Mouse (Mus musculus): ENCODE measurements around the gene Olfr62.
A peak's percentile ranks its signal among the peaks of the same experiment; 100 is the strongest.

Gene Olfr62

GRCm38 (mm10) chr4:118658652-118659051 lies at the start of gene Olfr62:
Gene Olfr62 (plus strand): TSS chr4:118658952.
- DNase-seq (ENCODE audit: low read depth) = no peak

- peak; percentile 90 for DNase-seq (ENCODE audit: low read depth)
Observed at GRCm38 (mm10) chr4:118609836-118610235, 48.9 kb upstream of the Olfr62 start.

- DNase-seq (ENCODE audit: low read depth) = peak; percentile 74
Observed at GRCm38 (mm10) chr4:118612619-118613018, 46.1 kb upstream of the Olfr62 start.

GRCm38 (mm10) chr4:118615412-118615811 lies 43.3 kb upstream of the Olfr62 start:
- peak; percentile 68 for DNase-seq (ENCODE audit: low read depth)

GRCm38 (mm10) chr4:118620279-118620966 lies 38.3 kb upstream of the Olfr62 start, which contains the start of the genes Cfap57 and Ebna1bp2:
Gene Cfap57 (minus strand): TSS chr4:118620777.
Gene Ebna1bp2 (plus strand): TSS chr4:118620799.
- peak; percentile 97 for DNase-seq (ENCODE audit: low read depth)

- no peak for DNase-seq (ENCODE audit: low read depth)
Observed at GRCm38 (mm10) chr4:118620967-118621320, 37.8 kb upstream of the Olfr62 start.

GRCm38 (mm10) chr4:118621781-118622180 lies 37.0 kb upstream of the Olfr62 start:
- DNase-seq (ENCODE audit: low read depth) = peak; percentile 14

GRCm38 (mm10) chr4:118630261-118630660 lies 28.5 kb upstream of the Olfr62 start:
- no peak for DNase-seq (ENCODE audit: low read depth)

GRCm38 (mm10) chr4:118642346-118643190 lies 16.2 kb upstream of the Olfr62 start:
- no peak for DNase-seq (ENCODE audit: low read depth)

- peak; percentile 64 for DNase-seq (ENCODE audit: low read depth)
Observed at GRCm38 (mm10) chr4:118645234-118645633, 13.5 kb upstream of the Olfr62 start.

- no peak for DNase-seq (ENCODE audit: low read depth)
Observed at GRCm38 (mm10) chr4:118687086-118687485, 28.3 kb downstream of the Olfr62 start.

- DNase-seq (ENCODE audit: low read depth) = no peak
Observed at GRCm38 (mm10) chr4:118692412-118692973, 33.7 kb downstream of the Olfr62 start, which contains the start of gene Olfr1342. Gene Olfr1342 (minus strand): TSS chr4:118692756.

- DNase-seq (ENCODE audit: low read depth) = no peak
Observed at GRCm38 (mm10) chr4:118693812-118694211, 35.1 kb downstream of the Olfr62 start.

- no peak for DNase-seq (ENCODE audit: low read depth)
Observed at GRCm38 (mm10) chr4:118703223-118703622, 44.5 kb downstream of the Olfr62 start, which contains the start of gene Olfr1341. Gene Olfr1341 (plus strand): TSS chr4:118703523.

GRCm38 (mm10) chr4:118708086-118708485 lies 49.3 kb downstream of the Olfr62 start:
- no peak for DNase-seq (ENCODE audit: low read depth)

- no peak for DNase-seq (ENCODE audit: low read depth)
Observed at GRCm38 (mm10) chr4:118711656-118712055, 52.9 kb downstream of the Olfr62 start.
